Mouse (Mus musculus): ENCODE measurements at regions not wholly inside any gene's neighbourhood (a gene's known extent, or its start where the extent isn't known, plus 50 kb on each side); places are given as distances from the start of the nearest gene placed in this dataset.

GRCm38 (mm10) chr1:13856998-13857397 lies 2236.1 kb downstream of the 4930444P10Rik start:
- TF ChIP-seq CTCF (IDR thresholded peaks at IDR 0.05; ENCODE audit: low read depth, low read length) (no peak), POLR2A (IDR thresholded peaks at IDR 0.05; ENCODE audit: extremely low read depth, insufficient read depth, low read length) (no peak)
